Mouse (Mus musculus) liver, embryonic 15.5 days (tissue): ENCODE results near the gene Rem2. TPM values are rescaled to one million over a fixed set of nuclear protein-coding genes. Genes with fewer than 3 reads are reported as not detected.

Source experiments
- ATAC-seq: fragments of 200-750 bp; cut with Nextera tagmentation; 2 replicates; pipeline ENCODE4 v1.8.0; 2017; ENCODE audit warnings: moderate number of reproducible peaks, mild to moderate bottlenecking, moderate library complexity; ENCODE audit not compliant: insufficient read depth
- H3K27ac ChIP-seq: fragments of 300-500 bp; sonication (generic); replicated peaks from 2 replicates; pipeline ENCODE4 v1.5.1; 2015; ENCODE audit warnings: mild to moderate bottlenecking, inconsistent platforms
- H3K27me3 ChIP-seq: fragments of 300-500 bp; sonication (generic); 2 replicates; pipeline ENCODE4 v1.6.1; 2015; ENCODE audit warnings: mild to moderate bottlenecking, inconsistent platforms
- H3K36me3 ChIP-seq: fragments of 300-500 bp; sonication (generic); replicated peaks from 2 replicates; pipeline ENCODE4 v1.6.1; 2015; ENCODE audit warnings: moderate library complexity, mild to moderate bottlenecking, inconsistent platforms
- H3K4me1 ChIP-seq: fragments of 300-500 bp; sonication (generic); replicated peaks from 2 replicates; pipeline ENCODE4 v1.6.1; 2015; ENCODE audit warnings: inconsistent platforms
- H3K4me2 ChIP-seq: fragments of 300-500 bp; sonication (generic); 2 replicates; pipeline ENCODE4 v1.6.1; 2015; ENCODE audit warnings: moderate library complexity, mild to moderate bottlenecking, inconsistent platforms
- H3K4me3 ChIP-seq: fragments of 300-500 bp; sonication (generic); replicated peaks from 2 replicates; pipeline ENCODE4 v1.5.1; 2015; ENCODE audit warnings: mild to moderate bottlenecking, inconsistent platforms
- H3K9ac ChIP-seq: fragments of 300-500 bp; sonication (generic); 2 replicates; pipeline ENCODE4 v1.6.1; 2015; ENCODE audit warnings: moderate library complexity, mild to moderate bottlenecking, inconsistent platforms
- H3K9me3 ChIP-seq: fragments of 300-500 bp; sonication (generic); replicated peaks from 2 replicates; pipeline ENCODE4 v1.6.1; 2016; ENCODE audit warnings: inconsistent platforms
- WGBS: fragments of 180-500 bp; shearing (Covaris S2); methylation state at CpG from one replicate; pipeline ENCODE4 v1.1.7; 2015; ENCODE audit warnings: mixed read lengths; ENCODE audit not compliant: insufficient replicate concordance; 5-methylcytosine and 5-hydroxymethylcytosine counted together
- polyA plus RNA-seq: library from polyadenylated mRNA; unstranded; fragments of >200 nt; fragmentation: Nextera tagmentation; extraction: Ambion mirVana; gene quantifications from 2 replicates; pipeline ENCODE4 v1.2.1, GENCODE M21; 2015

The Rem2 gene
- polyA plus RNA-seq, result 0.20 and 0.23 TPM in 2 replicates

GRCm38 (mm10) chr14:54475941-54476844 lies at the start of gene Rem2:
TSS of gene Rem2 (plus strand) at chr14:54476100.
- H3K27me3 ChIP-seq, result peaks cover 67% of the 10 kb centered on the region
- no peaks in the 10 kb centered on the region for H3K36me3 ChIP-seq
- 4% methylated on average over 23 of the region's 23 CpGs for WGBS
- H3K27ac ChIP-seq, result no peak within 1 kb of the TSS
- H3K4me1 ChIP-seq, result peaks cover 19% of the 10 kb centered on the region
- H3K4me2 ChIP-seq, result peak within 1 kb of the TSS; percentile 61
- H3K9me3 ChIP-seq, result no peaks in the 10 kb centered on the region
- H3K9ac ChIP-seq, result no peak within 1 kb of the TSS
- H3K4me3 ChIP-seq, result peak within 1 kb of the TSS; percentile 39
- ATAC-seq, result no peak

- WGBS, result 0% methylated on average over 48 of the region's 48 CpGs
- Histone ChIP-seq H3K4me2 (peak within 1 kb of the TSS; percentile 86), H3K36me3 (0 out of 2 replicates have a peak, but pooled peaks cover 5% of the 10 kb centered on the region), H3K9me3 (no peaks in the 10 kb centered on the region), H3K27me3 (peaks cover 28% of the 10 kb centered on the region), H3K27ac (peak within 1 kb of the TSS; percentile 89), H3K4me1 (peaks cover 74% of the 10 kb centered on the region), H3K9ac (peak within 1 kb of the TSS; percentile 77), H3K4me3 (peak within 1 kb of the TSS; percentile 86)
- peak; percentile 76 for ATAC-seq
These were observed 49.1 kb upstream of the Rem2 start, which contains the start of gene Mrpl52 for GRCm38 (mm10) chr14:54426689-54427398. TSS of gene Mrpl52 (plus strand) at chr14:54426909.

GRCm38 (mm10) chr14:54427696-54428095 lies 48.2 kb upstream of the Rem2 start:
- peak overlapping the region; percentile 86 for H3K4me3 ChIP-seq
- H3K9ac ChIP-seq, result no peak overlapping the region
- peak overlapping the region; percentile 86 for H3K4me2 ChIP-seq
- ATAC-seq, result no peak
- peaks cover 37% of the 10 kb centered on the region for H3K27me3 ChIP-seq
- H3K9me3 ChIP-seq, result no peaks in the 10 kb centered on the region
- peaks cover 82% of the 10 kb centered on the region for H3K4me1 ChIP-seq
- 0 out of 2 replicates have a peak, but pooled peaks cover 5% of the 10 kb centered on the region for H3K36me3 ChIP-seq
- WGBS, result 77% methylated on average over 7 of the region's 7 CpGs
- H3K27ac ChIP-seq, result no peak overlapping the region

GRCm38 (mm10) chr14:54428421-54428820 lies 47.5 kb upstream of the Rem2 start:
- Histone ChIP-seq H3K27me3 (peaks cover 44% of the 10 kb centered on the region), H3K4me1 (peaks cover 89% of the 10 kb centered on the region), H3K9ac (no peak overlapping the region), H3K36me3 (0 out of 2 replicates have a peak, but pooled peaks cover 5% of the 10 kb centered on the region), H3K9me3 (no peaks in the 10 kb centered on the region), H3K4me2 (no peak overlapping the region), H3K4me3 (no peak overlapping the region), H3K27ac (no peak overlapping the region)
- no peak for ATAC-seq
- WGBS, result 84% methylated on average over 5 of the region's 5 CpGs

- peaks cover 55% of the 10 kb centered on the region for H3K27me3 ChIP-seq
- H3K27ac ChIP-seq, result peak overlapping the region; percentile 72
- WGBS, result 56% methylated on average over 7 of the region's 7 CpGs
- H3K4me3 ChIP-seq, result no peak overlapping the region
- H3K4me2 ChIP-seq, result no peak overlapping the region
- H3K9me3 ChIP-seq, result no peaks in the 10 kb centered on the region
- no peak overlapping the region for H3K9ac ChIP-seq
- peaks cover 91% of the 10 kb centered on the region for H3K4me1 ChIP-seq
- 0 out of 2 replicates have a peak, but pooled peaks cover 5% of the 10 kb centered on the region for H3K36me3 ChIP-seq
- ATAC-seq, result no peak
These were observed 46.4 kb upstream of the Rem2 start for GRCm38 (mm10) chr14:54429332-54430093.

GRCm38 (mm10) chr14:54430406-54431145 lies 45.3 kb upstream of the Rem2 start:
- 13% methylated on average over 18 of the region's 18 CpGs for WGBS
- H3K4me2 ChIP-seq, result peak overlapping the region; percentile 72
- peak overlapping the region; percentile 62 for H3K4me3 ChIP-seq
- H3K36me3 ChIP-seq, result 0 out of 2 replicates have a peak, but pooled peaks cover 5% of the 10 kb centered on the region
- H3K27me3 ChIP-seq, result peaks cover 62% of the 10 kb centered on the region
- H3K27ac ChIP-seq, result peak overlapping the region; percentile 72
- peaks cover 84% of the 10 kb centered on the region for H3K4me1 ChIP-seq
- no peak for ATAC-seq
- no peaks in the 10 kb centered on the region for H3K9me3 ChIP-seq
- peak overlapping the region; percentile 17; the same call in 1 of the 2 replicates for H3K9ac ChIP-seq

GRCm38 (mm10) chr14:54431334-54432077 lies 44.4 kb upstream of the Rem2 start, which contains the start of gene Mmp14:
TSS of gene Mmp14 (plus strand) at chr14:54431612.
- under 1% methylated on average over 49 of the region's 49 CpGs for WGBS
- H3K4me3 ChIP-seq, result peak within 1 kb of the TSS; percentile 62
- H3K9me3 ChIP-seq, result no peaks in the 10 kb centered on the region
- H3K4me2 ChIP-seq, result peak within 1 kb of the TSS; percentile 72
- ATAC-seq, result no peak
- H3K9ac ChIP-seq, result peak within 1 kb of the TSS; percentile 61
- H3K27ac ChIP-seq, result peak within 1 kb of the TSS; percentile 72
- H3K4me1 ChIP-seq, result peaks cover 75% of the 10 kb centered on the region
- H3K27me3 ChIP-seq, result peaks cover 63% of the 10 kb centered on the region
- H3K36me3 ChIP-seq, result 0 out of 2 replicates have a peak, but pooled peaks cover 5% of the 10 kb centered on the region

- ATAC-seq, result no peak
- WGBS, result 6% methylated on average over 54 of the region's 54 CpGs
- Histone ChIP-seq H3K27ac (peak overlapping the region; percentile 72), H3K27me3 (peaks cover 63% of the 10 kb centered on the region), H3K4me1 (peaks cover 70% of the 10 kb centered on the region), H3K9ac (peak overlapping the region; percentile 61), H3K4me3 (peak overlapping the region; percentile 62), H3K36me3 (0 out of 2 replicates have a peak, but pooled peaks cover 5% of the 10 kb centered on the region), H3K9me3 (no peaks in the 10 kb centered on the region), H3K4me2 (peak overlapping the region; percentile 72)
These were observed 43.6 kb upstream of the Rem2 start for GRCm38 (mm10) chr14:54432078-54432836.
